Mouse (Mus musculus): ENCODE results near the gene Calhm1.

- no peak for TF ChIP-seq CTCF (conservative IDR thresholded peaks at IDR 0.05; ENCODE audit: low read length)
- no peak for TF ChIP-seq NANOG (IDR thresholded peaks at IDR 0.05; ENCODE audit: borderline replicate concordance, low read length)
Measured at GRCm38 (mm10) chr19:47128835-47129234, 15.2 kb downstream of the Calhm1 start.

All from E14TG2a.4 (cell line).